Mouse (Mus musculus): ENCODE data around the gene Herc1. TPM values are rescaled to one million over a fixed set of nuclear protein-coding genes. Genes with fewer than 3 reads are reported as not detected.

The Herc1 gene
- polyA plus RNA-seq, 1 experiment from 2014 or later = 49.6 TPM

DNA sequence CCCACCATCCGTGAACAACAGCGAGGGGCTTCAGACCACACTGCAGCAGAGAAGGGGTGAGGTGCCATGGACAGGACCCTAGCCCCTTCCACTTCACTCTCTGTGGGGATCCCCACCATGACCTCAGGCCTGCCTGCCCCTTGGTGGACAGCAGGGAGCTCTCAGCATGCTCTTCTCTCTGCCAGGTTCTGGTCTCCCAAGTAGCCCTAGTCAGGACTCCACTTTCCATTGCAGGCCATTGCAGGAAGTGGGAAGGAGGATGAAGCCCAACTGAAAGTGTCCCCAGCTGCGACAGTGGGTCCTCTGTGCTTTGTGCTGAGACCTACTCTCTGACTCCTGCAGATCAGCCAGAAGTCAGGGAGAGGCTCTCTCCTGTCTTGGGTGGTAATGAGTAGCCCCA lies 157.4 kb downstream of the Herc1 start:
- Histone ChIP-seq H3K36me3 (peaks cover 64% of the 10 kb centered on the region), H3K9ac (replicated peaks) (no peak overlapping the region), H3K27me3 (no peaks in the 10 kb centered on the region), H3K9me3 (no peaks in the 10 kb centered on the region), H3K27ac (no peak overlapping the region), H3K4me2 (replicated peaks) (no peak overlapping the region), H3K4me3 (replicated peaks) (no peak overlapping the region), H3K4me1 (replicated peaks) (peaks cover 39% of the 10 kb centered on the region)
- WGBS = 81% methylated on average over 3 of the region's 3 CpGs
- no peak for ATAC-seq

DNA sequence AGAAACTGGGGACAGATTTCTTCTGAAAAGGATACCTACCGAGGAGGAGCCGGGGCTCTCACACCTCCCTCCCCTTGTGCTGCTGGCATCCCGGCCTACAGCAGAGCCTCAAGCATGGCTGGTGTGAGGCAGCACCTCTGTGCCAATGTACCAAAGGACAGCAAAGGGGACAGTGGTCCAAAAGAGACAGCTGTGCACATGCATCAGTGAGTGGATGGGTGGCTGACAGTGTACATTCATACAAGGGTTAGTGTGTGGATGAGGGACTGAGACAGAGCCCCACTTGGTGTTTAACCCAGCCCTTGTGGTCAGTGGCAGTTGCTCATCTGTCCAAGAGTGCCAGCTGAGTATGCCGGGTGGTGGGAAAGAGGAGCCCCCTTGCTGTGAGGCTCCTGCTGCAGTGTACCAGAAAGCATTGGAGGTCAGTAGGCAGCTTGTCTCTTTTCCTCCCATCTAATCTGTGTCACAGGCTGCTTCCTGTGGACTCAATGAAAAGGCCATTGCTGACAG lies 158.7 kb downstream of the Herc1 start:
- no peaks in the 10 kb centered on the region for H3K27me3 ChIP-seq
- no peak overlapping the region for H3K4me3 ChIP-seq (replicated peaks)
- H3K27ac ChIP-seq = no peak overlapping the region
- no peak overlapping the region for H3K4me2 ChIP-seq (replicated peaks)
- WGBS = 68% methylated on average over 4 of the region's 4 CpGs
- no peaks in the 10 kb centered on the region for H3K9me3 ChIP-seq
- peaks cover 45% of the 10 kb centered on the region for H3K4me1 ChIP-seq (replicated peaks)
- peaks cover 61% of the 10 kb centered on the region for H3K36me3 ChIP-seq
- no peak overlapping the region for H3K9ac ChIP-seq (replicated peaks)
- no peak for ATAC-seq

- H3K9me3 ChIP-seq = no peaks in the 10 kb centered on the region
- peak overlapping the region; percentile 58; the same call in 1 of the 2 replicates for H3K4me3 ChIP-seq (replicated peaks)
- peak overlapping the region; percentile 96 for H3K27ac ChIP-seq
- peak overlapping the region; percentile 79; the same call in 1 of the 2 replicates for H3K9ac ChIP-seq (replicated peaks)
- H3K4me2 ChIP-seq (replicated peaks) = peak overlapping the region; percentile 95
- 68% methylated on average over 7 of the region's 7 CpGs for WGBS
- H3K27me3 ChIP-seq = no peaks in the 10 kb centered on the region
- no peak for ATAC-seq
- H3K36me3 ChIP-seq = peaks cover 61% of the 10 kb centered on the region
- H3K4me1 ChIP-seq (replicated peaks) = peaks cover 39% of the 10 kb centered on the region
Observed at GRCm38 (mm10) chr9:66510351-66510841, 160.1 kb downstream of the Herc1 start.

DNA sequence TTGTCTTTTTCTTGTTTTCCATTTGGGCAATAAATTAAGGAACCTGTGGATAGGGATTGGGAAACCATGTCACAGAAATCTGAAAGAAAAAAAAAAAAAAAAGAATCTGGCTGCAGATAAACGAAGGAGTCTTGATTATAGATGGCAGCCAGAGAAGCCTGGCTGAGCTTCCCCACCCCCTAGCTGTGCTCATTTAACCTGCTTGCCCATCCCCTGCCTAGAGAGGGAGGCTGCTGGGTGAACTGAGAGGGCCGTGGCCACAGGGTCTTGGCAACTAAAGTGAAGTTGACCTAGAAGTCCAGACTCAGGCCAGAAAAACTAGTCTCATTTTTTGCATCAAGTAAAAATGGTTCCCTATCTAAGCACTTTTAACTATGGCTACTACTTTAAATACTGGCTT lies 160.7 kb downstream of the Herc1 start:
- H3K4me2 ChIP-seq (replicated peaks) = peak overlapping the region; percentile 95
- ATAC-seq = no peak
- 3% methylated on average over 2 of the region's 2 CpGs for WGBS
- no peaks in the 10 kb centered on the region for H3K27me3 ChIP-seq
- peak overlapping the region; percentile 79 for H3K9ac ChIP-seq (replicated peaks)
- peak overlapping the region; percentile 96 for H3K27ac ChIP-seq
- H3K4me3 ChIP-seq (replicated peaks) = peak overlapping the region; percentile 58
- peaks cover 35% of the 10 kb centered on the region for H3K4me1 ChIP-seq (replicated peaks)
- no peaks in the 10 kb centered on the region for H3K9me3 ChIP-seq
- peaks cover 60% of the 10 kb centered on the region for H3K36me3 ChIP-seq

DNA sequence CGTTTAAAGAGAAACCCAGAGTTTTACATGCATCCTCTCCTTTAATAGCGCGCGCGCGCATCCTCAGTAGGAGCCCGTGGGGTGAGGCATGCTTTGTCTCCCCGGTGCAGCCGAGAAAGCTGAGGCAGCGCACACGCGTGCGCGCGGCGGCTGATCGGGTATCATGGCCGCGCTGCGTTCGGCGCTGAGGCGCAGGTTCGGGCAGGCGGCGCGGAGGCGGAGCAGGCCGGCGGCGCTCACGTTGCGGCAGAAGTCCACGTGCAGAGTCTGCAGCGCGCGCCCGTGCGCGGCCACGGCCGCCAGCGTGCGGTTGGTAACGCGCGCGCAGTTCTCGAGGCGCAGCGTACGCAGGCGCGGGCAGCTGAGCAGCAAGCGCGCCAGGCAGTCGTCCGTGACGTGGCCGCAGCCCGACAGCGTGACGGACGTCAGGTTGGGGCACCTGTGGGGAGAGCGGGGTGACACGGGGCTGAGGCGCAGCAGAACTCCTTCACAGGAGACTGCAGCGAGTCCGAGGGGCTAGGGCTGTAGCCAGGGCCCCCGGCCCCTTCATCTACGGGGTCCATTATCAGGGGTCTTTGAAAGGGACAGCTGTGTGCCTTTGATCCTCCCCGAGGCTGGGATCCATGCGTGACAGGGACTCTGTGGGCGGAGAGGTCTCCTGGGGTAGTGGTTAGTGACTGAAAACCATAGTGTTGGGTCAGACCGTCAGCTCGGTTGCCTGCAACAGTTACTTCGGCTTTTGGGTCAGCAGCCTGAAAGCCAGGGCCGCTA lies 161.5 kb downstream of the Herc1 start:
- WGBS = under 1% methylated on average over 78 of the region's 78 CpGs
- H3K9me3 ChIP-seq = no peaks in the 10 kb centered on the region
- H3K36me3 ChIP-seq = peaks cover 60% of the 10 kb centered on the region
- ATAC-seq = peak; percentile 93
- peak overlapping the region; percentile 95 for H3K4me2 ChIP-seq (replicated peaks)
- H3K4me1 ChIP-seq (replicated peaks) = peaks cover 30% of the 10 kb centered on the region
- H3K27me3 ChIP-seq = no peaks in the 10 kb centered on the region
- H3K27ac ChIP-seq = peak overlapping the region; percentile 96
- peak overlapping the region; percentile 79 for H3K9ac ChIP-seq (replicated peaks)
- peak overlapping the region; percentile 58 for H3K4me3 ChIP-seq (replicated peaks)

DNA sequence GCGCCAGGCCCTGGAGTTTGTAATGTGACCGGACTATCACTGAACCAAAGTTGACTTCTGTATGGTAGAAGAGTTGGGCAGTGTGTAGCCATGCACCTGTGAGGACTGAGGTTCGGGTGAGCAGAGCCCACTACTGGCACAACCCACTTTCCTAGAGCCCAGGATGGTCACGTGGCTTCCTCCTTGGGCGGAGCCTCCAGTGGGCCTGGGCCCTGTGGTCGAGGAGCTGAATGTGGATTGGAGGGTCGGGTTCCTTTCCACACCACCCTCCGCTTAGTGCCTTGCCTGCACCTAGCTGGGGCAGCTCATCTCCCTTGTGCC lies 162.1 kb downstream of the Herc1 start:
- no peaks in the 10 kb centered on the region for H3K9me3 ChIP-seq
- peak overlapping the region; percentile 79 for H3K9ac ChIP-seq (replicated peaks)
- H3K36me3 ChIP-seq = peaks cover 60% of the 10 kb centered on the region
- H3K27ac ChIP-seq = peak overlapping the region; percentile 96
- peaks cover 26% of the 10 kb centered on the region for H3K4me1 ChIP-seq (replicated peaks)
- H3K4me2 ChIP-seq (replicated peaks) = peak overlapping the region; percentile 95
- ATAC-seq = peak; percentile 89
- 1% methylated on average over 8 of the region's 8 CpGs for WGBS
- peak overlapping the region; percentile 58 for H3K4me3 ChIP-seq (replicated peaks)
- no peaks in the 10 kb centered on the region for H3K27me3 ChIP-seq

GRCm38 (mm10) chr9:66513150-66513549 lies 162.9 kb downstream of the Herc1 start:
- no peak overlapping the region for H3K4me2 ChIP-seq (replicated peaks)
- peaks cover 60% of the 10 kb centered on the region for H3K36me3 ChIP-seq
- H3K27me3 ChIP-seq = no peaks in the 10 kb centered on the region
- no peak overlapping the region for H3K4me3 ChIP-seq (replicated peaks)
- ATAC-seq = no peak
- H3K4me1 ChIP-seq (replicated peaks) = peaks cover 26% of the 10 kb centered on the region
- no peaks in the 10 kb centered on the region for H3K9me3 ChIP-seq
- 0 out of 2 replicates have a peak overlapping the region, but pooled peaks have one; percentile 32 for H3K9ac ChIP-seq (replicated peaks)
- H3K27ac ChIP-seq = peak overlapping the region; percentile 96

- Histone ChIP-seq H3K4me1 (replicated peaks) (peaks cover 26% of the 10 kb centered on the region), H3K4me3 (replicated peaks) (no peak overlapping the region), H3K9ac (replicated peaks) (no peak overlapping the region), H3K36me3 (peaks cover 60% of the 10 kb centered on the region), H3K4me2 (replicated peaks) (no peak overlapping the region), H3K9me3 (no peaks in the 10 kb centered on the region), H3K27me3 (no peaks in the 10 kb centered on the region), H3K27ac (peak overlapping the region; percentile 96; the same call in 1 of the 2 replicates)
- no peak for ATAC-seq
- 89% methylated on average over 4 of the region's 4 CpGs for WGBS
Observed at GRCm38 (mm10) chr9:66513661-66514255, 163.5 kb downstream of the Herc1 start.

- Histone ChIP-seq H3K4me1 (replicated peaks) (peaks cover 31% of the 10 kb centered on the region), H3K9ac (replicated peaks) (no peak within 1 kb of the TSS), H3K27ac (peak within 1 kb of the TSS; percentile 96; the same call in 1 of the 2 replicates), H3K4me2 (replicated peaks) (no peak within 1 kb of the TSS), H3K27me3 (no peaks in the 10 kb centered on the region), H3K9me3 (no peaks in the 10 kb centered on the region), H3K4me3 (replicated peaks) (no peak within 1 kb of the TSS), H3K36me3 (peaks cover 59% of the 10 kb centered on the region)
- no peak for ATAC-seq
- 72% methylated on average over 17 of the region's 17 CpGs for WGBS
Observed at GRCm38 (mm10) chr9:66514256-66514770, 164.1 kb downstream of the Herc1 start, which contains the start of gene Fbxl22. Fbxl22 (minus strand) TSS chr9:66514593.

DNA sequence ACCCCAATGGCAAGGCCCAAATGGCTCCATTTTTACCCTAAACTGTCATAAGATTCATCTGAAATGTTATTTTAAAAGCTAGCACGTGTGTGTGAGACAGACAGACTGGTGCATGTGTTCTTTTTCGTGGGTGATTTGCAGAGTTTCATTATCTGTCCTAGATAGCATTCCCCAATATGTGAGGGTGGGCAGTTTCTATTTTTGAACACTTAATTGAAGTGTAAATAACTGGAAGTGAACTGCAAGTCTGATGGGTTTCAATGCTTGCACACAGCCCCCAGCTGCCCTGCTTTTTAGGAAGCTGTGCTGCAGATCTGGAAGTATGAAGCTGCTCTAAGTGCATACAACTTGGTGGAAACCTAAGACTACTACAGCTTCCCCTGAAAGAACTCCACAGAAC lies 164.9 kb downstream of the Herc1 start:
- Histone ChIP-seq H3K27me3 (no peaks in the 10 kb centered on the region), H3K4me1 (replicated peaks) (peaks cover 29% of the 10 kb centered on the region), H3K4me3 (replicated peaks) (no peak overlapping the region), H3K27ac (no peak overlapping the region), H3K36me3 (peaks cover 59% of the 10 kb centered on the region), H3K9me3 (no peaks in the 10 kb centered on the region), H3K9ac (replicated peaks) (no peak overlapping the region), H3K4me2 (replicated peaks) (no peak overlapping the region)
- ATAC-seq = no peak
- 92% methylated on average over 2 of the region's 2 CpGs for WGBS

GRCm38 (mm10) chr9:66515680-66516210 lies 165.5 kb downstream of the Herc1 start:
- H3K9ac ChIP-seq (replicated peaks) = no peak overlapping the region
- no peak for ATAC-seq
- peaks cover 66% of the 10 kb centered on the region for H3K36me3 ChIP-seq
- no peak overlapping the region for H3K27ac ChIP-seq
- H3K27me3 ChIP-seq = no peaks in the 10 kb centered on the region
- WGBS = 90% methylated on average over 10 of the region's 10 CpGs
- H3K4me2 ChIP-seq (replicated peaks) = no peak overlapping the region
- H3K4me3 ChIP-seq (replicated peaks) = no peak overlapping the region
- H3K4me1 ChIP-seq (replicated peaks) = peaks cover 23% of the 10 kb centered on the region
- no peaks in the 10 kb centered on the region for H3K9me3 ChIP-seq
